Mouse (Mus musculus) B cell, adult 2 months (primary cell): ENCODE measurements around the gene Npepps.
"Not testable (repeated sequence)": the region's sequence is repeated elsewhere in the genome, so short reads cannot be mapped to it uniquely, and the experiment has no call there.

Experiments
- DNase-seq, 2 experiments: peaks; one replicate each; pipeline ENCODE4 v3.0.0; 2022

Gene Npepps

DNA sequence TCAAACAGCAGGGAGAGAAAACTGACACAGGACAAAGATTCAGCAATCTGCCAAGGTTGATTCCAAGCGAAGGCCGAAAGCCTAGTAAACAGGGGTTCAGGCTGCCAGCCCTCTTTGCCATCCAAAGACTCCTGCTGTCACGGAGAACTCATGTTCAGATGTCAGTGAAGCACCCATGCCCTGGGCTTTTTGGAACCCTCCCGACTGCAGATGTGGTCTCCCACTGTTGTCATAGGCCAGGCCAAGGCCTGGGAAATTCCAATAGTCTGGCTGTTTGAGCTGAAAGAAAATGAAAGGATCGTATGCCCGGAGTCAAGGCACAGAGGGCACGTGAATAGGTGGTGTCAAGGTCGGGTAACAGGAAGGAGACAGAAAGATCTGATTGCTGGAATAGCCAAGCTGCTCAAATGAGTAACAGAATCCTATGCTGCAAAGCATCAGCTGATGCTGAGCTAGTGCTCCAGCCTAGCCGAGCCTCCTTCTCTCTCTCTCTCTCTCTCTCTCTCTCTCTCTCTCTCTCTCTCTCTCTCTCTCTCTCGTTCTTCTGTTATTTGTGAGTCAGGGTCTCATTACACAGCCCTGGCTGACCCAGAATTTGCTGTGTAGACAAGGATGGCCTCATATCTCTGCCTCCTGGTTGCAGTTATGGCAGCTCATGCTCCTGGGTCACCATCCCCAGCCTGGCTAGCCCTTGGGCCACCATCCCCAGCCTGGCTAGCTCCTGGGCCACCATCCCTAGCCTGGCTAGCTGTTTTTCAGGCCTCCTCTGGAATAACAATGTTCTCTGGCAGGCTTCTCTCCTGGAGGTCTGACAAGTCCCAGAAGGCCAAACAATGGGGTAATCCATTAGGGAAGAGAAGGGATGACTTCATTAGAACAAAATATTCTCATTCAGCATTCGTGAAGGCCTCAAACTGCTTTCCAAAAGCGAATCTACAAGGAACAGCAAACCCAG is 9.1 kb upstream of the Npepps start:
- no peak for DNase-seq

DNA sequence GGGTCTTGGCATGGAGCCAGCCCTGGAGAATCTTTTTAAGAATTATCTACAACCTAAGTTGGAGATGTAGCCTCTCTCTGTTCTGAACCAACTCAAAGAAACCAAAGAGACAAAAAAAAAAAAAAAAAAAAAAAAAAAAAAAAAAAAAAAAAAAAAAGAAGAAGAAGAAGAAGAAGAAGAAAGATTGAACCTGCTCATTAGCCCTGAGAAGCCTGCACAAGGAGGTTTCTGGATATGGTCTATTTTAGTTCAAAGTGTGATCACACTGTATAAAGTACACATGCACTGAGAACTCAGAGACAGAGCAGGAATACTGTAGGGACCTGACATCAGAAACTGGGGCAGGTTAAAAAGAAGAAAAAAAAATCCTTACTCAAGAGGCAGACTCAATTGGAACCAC is 7.2 kb upstream of the Npepps start:
- DNase-seq: no peak

DNA sequence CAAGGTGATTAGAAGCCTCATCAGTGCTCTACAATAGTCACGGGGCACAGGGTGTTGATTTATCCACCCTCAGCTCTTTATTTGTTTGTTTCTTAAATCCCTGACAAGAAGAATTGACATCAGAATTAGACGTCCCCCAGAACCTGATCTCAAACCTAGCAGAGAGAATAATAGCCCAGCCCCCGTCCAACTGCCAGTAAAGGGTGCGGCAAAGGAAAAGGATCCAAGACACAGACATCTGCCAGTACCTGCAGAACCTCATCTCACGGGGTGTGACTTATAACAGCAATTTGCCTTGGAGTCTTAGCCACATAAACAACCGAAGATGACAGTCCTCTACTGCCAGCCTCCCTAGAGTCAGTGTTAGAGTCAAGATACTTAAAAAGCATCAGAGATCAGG is 6.5 kb upstream of the Npepps start:
- DNase-seq: no peak

DNA sequence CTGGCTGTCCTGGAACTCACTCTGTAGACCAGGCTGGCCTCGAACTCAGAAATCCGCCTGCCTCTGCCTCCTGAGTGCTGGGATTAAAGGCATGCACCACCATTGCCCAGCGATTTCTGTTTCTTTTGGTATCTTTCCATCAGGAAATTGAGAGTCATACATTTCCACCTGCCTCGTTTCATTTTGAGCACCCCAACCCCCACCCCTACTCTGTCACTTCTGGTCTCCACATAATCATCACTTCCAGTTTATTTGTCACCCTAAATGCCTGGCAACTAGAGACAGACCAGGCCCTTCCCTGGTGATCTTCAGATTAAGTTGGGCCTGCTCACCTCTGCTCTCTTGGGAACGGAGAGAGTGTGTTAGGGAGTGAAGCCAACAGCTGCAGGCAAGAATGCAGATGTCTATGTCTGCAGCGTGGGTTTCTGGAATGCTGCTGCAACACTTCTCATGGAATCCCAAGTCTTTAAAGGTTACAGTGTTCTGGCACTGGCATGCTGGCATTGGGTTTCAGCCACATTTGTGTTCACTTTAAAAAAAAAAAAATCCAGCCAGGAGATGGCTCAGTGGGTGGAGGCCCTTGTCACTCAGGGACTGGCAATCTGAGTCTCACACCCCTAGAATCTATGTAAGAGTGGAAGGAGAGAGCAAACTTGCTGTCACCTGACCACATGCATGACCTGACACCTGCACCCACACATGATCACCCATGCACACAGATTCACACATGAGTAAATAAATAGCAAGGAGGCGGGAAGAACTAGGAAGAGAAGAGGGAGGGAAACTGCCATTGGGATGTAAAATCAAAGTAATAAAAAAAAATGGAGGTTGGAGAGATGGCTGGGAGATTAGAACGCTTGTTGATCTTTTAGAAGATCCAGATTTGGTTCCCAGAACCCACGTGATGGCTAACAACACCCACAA is 5.7 kb upstream of the Npepps start:
- DNase-seq: no peak

DNA sequence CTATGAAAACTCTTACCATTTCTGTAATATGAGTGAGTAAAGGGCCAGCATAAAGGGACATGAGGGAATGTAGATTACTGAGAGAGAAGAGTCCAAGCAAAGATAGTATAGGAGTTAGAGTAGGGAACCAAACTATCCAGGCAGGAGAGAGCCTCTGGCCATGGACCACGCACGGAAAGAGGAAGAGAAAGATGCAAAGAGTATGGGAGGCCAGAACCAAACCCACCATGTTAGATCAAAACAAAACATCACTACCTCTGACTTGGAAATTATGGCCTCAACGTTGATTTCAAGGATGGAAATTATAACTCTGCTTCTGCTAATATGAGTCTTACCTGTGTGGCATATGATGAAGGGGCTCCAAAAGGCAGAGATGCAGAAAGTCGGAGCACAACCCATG is 4.4 kb upstream of the Npepps start:
- DNase-seq: no peak

DNA sequence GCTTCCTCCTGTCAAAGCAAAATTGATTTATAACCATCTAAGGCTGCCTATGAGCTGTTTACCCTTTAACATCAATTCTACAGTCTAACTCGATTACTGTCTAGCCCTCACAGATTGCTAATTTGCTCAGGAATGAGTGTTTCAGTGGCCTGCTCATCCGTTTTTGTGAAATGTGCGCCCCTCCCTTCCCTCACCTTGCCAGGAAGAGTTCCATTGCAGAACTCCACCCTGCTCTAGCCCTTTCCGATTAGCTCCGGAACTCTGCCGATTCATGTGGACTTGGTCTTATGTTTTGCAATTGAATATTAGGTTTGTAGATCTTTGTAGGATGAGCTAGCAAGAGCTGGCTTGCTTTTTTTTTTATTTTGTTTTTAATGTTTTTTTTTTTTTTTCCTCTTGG is 1.7 kb upstream of the Npepps start:
- DNase-seq: no peak

DNA sequence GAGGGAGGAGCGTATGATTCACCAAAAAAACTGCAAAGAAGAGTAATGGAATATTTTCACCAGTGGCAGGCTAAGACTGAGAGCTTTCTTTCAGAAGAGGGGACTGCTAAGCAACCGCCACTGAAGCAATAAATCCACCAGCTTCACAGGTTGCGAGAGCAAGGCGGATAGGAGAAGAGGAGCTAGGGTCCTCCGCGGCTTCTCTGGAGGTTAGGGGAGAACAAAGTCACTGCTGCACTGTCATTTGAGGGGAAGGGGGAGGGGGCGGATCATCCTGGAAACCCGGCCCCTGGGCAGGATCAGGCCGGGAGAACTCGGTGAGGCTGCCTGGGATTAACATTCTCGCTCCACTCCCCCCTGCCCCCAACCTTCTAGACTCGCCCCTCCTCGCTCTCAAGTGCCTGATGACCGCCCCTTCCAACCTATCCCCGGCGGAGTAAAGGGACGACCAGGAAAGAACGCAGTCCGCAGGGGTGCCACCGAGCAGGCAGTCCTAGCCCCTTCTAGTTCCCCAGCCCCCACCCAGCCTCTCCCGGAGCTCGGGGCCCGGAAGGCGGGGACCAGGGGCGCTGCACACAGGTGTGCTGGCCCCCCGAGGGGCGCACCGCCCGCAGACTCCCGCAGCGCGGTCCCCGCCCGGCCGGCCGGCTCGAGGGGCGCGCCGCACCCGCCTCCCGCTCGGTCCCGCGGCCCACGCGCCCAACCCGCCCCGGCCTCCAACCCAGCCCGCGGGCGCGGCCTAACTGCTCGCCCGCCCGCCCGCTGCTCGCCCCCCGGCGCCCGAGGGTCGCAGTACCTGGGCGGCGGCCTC is 828 bp downstream of the Npepps start:
- peak in 1 of 2 experiments; percentile 45 for DNase-seq

DNA sequence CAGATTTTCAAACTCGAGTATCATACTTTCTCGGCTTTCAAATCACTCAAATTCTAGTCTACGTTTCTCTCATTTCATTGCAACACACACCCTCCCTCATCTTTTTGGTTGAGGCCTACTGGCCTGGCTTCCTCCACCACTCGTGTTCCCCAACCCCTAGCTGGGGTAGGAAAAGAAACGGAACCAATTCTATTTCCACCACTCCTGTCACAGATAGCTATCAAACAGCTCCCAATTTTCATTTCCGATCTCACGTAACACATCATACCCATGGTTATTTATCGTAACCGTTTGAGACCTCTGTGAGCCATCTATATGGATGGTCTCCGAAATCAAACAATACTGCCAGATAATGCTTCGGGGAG is 1.4 kb downstream of the Npepps start:
- DNase-seq: no peak

DNA sequence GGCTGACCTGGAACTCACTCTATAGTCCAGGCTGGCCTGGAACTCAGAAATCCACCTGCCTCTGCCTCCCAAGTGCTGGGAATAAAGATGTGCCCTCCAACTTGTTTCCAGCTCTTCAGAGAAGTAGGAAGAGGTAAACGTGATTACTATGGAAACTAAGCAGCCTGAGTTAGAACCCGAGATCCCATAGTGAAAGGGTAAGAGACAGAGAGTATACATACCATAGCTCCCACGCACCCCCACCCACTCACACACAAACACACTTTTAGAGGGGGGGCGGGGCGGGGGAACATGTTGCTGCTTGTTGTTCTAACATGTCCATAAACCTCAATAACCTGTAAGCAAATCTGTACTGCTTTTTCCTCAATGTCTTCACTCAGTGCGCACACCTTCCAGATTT is 2.0 kb downstream of the Npepps start:
- no peak for DNase-seq

DNA sequence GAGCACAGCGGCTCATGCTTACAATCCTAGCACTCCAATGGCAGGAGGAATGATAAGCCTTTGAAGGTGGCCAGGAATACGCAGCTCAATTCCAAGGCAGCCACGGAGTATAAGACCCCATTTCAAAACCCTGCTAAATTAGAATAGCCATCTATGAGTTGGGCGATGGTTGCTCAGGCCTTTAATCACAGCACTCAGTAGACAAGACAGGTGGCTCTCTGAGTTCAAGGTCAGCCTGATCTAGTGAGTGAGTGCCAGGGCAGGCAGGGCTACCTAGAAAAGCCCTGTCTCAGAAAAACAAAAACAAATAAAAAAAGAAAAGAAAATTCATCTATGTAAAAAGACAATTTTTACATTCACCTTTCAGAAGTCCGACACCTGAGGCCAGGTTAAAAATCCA is 3.3 kb downstream of the Npepps start:
- no peak for DNase-seq

DNA sequence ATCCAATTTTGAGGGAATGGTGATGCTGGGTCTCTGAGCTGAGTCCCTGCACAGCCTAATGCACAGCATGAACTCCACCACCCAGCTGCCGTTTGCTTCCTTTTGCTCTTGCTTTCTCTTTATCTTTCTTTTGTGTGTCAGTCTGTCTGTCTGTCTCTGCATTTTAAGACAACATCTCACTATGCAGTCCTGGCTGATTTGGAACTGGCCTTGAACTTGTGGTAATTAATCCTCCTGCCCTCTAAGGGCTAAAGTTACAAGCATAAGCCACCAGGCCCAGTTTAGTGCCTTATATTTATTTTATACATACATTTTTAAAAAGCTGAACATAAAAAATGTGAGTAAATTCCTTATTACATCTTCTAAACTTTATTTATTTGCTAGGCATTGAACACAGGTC is 4.4 kb downstream of the Npepps start:
- no peak for DNase-seq

DNA sequence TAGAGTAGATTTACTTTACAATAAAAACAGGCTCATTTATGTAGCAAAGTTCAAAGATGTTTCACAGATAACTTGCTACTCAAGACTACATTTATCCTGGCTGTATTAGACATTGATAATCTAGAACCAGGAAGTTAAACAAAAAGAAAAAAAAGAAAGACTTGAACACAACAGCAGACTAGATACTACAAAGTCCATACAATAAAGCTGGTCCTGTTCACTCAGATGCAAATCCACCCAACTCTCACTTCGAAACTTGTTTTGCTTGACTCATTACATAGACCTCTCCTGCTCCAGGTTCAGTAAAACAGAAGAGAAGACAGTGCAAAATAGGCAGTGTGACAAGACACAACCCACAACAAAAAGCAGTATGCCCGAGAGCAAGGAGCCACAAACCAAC is 5.1 kb downstream of the Npepps start:
- DNase-seq: no peak

DNA sequence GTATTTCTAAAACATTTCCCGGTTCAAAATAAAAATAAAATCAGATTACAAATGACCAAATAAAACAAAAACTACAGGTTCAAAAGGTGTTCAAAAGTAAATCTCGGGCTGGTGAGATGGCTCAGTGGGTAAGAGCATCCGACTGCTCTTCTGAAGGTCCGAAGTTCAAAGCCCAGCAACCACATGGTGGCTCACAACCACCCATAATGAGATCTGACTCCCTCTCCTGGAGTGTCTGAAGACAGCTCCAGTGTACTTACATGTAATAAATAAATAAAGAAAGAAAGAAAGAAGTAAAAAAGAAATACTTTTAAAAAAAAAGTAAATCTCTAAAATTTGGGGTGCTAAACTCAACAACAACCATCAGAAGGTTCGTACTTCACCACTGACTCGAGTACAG is 5.5 kb downstream of the Npepps start:
- not testable (repeated sequence) for DNase-seq

DNA sequence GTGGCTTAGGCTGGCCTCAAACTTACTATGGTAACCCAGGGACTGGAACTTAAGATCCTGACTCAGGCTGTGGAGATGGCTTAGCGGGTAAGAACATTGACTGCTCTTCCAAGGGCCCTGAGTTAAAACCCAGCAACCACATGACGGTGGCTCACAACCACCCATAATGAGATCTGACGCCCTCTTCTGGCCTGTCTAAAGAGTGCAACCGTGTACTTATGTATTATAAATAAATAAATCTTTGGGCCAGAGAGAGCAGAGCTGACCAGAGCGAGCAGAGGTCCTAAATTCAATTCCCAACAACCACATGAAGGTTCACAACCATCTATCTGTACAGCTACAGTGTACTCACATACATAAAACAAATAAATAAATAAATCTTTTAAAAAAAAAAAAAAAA is 6.8 kb downstream of the Npepps start:
- DNase-seq: peak; percentile 36 to 43

DNA sequence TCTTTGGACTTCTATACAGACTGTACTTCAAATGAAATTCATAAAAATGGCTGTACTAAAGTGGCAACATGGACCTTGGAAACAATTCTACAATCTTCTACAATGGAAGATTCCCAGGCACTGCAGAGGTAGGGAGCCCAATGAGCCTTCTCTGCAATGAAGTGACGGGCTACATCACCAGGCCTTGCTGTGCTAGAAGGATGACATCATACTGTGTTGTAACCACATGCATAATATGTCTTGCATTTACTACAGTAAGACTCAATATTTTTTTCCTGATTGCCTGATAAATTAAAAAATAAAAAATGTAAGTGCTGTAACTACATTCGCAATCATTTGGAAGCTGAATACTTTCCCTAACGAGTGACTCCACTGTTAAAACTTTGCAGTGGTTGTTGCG is 7.6 kb downstream of the Npepps start:
- DNase-seq: no peak

DNA sequence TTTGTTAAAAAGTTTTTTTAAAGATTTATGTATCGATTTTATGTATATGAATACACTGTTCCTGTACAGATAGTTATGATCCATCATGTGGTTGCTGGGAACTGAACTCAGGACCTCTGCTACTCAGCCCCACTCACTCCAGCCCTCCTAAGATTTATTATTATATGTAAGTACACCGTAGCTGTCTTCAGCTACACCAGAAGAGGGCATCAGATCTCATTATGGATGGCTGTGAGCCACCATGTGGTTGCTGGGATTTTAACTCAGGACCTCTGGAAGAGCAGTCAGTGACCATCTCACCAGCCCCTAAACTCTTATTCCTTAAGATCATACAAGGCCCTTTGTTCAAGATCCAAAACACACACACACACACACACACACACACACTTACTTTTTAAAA is 10.4 kb downstream of the Npepps start:
- not testable (repeated sequence) for DNase-seq

DNA sequence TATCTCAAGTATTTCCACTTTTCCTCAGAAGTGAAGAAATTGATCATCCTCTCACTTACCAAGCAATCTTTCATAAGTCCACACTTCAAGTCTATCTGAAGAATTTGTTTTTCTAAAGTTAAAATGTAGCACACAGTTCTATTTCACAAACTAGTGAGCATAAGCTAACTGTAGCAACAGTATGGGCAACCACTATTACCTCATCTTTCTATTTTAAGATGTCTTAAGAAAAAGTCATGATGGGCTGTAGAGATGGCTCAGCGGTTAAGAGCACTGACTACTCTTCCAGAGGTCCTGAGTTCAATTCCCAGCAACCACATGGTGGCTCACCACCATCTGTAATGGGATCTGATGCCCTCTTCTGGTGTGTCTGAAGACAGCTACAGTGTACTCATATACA is 13.9 kb downstream of the Npepps start:
- DNase-seq: not testable (repeated sequence)

DNA sequence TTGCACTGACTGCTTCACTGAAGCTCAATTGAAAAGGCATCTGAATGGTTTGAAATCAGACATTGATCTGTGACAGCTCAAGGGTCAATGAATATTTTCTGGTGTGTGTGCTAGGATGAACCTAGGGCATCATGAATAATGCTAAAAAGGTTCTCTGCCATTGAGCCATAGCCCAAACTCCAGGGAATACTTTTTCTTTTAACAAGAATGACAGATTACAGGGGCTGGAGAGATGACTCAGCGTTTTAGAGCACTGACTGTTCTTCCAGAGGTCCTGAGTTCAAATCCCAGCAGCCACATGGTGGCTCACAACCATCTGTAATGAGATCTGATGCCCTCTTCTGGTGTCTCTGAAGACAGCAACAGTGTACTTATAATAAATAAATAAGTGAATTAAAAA is 30.8 kb downstream of the Npepps start:
- not testable (repeated sequence) for DNase-seq

DNA sequence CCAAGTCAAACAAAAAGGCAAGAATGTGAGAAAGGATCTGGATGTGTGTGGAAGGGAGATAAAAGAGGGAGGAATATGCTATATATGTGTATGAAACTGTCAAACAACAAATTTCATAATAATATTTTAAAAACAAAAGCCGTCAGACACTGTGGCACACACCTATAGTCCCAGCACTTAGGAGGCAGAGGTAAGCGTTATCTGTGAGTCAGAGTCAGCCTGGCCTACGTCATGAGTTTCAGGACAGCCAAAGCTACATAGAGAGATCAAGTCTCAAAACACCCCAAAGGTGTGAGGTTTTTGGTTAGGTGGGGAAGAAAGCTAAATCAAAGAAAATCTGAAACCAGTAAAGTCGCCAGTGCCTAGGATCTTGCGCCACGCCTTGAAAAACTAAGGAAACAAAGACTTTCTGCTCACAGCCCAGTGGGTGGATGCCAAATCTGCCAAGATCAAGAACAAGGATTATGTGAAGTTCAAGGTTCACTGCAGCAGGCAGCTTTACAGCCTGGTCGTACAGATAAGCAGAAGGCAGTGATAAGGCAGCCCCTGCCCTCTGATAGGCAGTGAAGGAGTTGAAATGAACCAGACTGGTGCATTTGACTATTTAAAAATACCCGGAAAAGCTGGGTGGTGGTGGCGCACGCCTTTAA is 33.8 kb downstream of the Npepps start:
- no peak for DNase-seq

DNA sequence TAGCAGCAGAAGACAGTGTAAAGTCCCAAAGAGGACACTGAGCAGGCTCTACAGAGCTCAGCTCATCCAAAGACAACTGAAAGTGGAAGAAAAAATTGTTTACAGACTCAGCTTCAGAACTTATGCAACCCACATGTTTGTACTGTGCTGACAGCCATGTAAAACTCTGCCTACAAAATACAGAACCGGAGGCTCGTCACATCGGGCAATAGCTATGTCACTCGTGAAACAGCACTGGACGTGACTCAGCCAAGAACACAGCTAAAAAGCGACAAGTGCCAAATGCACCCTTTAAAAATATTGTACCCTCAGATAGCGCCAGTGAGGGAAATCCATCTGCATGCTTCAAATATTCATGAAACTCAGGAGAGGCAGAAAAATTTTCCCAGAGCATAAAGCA is 39.1 kb downstream of the Npepps start:
- DNase-seq: no peak

DNA sequence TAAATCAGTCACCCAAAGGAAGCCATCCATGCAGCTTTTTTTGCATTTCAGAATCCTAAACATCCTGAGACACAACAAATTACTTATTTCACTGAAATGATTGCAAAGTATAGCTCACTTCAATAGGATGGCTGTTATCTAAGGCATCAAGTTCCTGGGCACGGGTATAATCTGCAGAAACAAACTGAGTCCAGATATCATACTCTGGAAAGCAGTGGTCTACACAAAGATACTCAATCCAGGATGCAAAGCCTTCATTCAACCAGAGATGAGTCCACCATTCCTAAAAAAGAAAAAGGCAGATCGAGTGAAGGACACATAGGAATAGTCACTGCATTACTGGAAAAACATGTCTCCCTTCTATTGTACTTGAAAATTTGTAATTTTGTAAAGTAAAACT is 42.5 kb downstream of the Npepps start:
- DNase-seq: no peak

DNA sequence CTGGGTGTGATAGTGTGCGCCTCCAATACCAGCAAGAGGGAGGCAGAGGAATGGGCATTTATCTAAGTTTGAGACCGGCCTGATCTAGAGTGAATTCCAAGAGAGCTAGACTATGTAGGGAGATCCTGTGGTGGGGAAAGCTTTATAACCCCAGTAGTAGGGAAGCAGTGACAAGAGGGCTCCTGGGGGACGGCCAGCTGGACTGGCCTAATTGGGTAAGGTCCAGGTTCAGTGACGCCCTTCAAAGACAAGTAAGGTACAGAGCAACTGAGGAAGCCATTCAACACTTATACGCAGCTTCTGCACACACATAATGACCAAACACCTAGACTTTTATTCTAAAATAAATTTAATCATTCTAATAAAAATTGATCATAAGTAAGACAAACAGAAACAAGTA is 48.0 kb downstream of the Npepps start:
- DNase-seq: no peak

DNA sequence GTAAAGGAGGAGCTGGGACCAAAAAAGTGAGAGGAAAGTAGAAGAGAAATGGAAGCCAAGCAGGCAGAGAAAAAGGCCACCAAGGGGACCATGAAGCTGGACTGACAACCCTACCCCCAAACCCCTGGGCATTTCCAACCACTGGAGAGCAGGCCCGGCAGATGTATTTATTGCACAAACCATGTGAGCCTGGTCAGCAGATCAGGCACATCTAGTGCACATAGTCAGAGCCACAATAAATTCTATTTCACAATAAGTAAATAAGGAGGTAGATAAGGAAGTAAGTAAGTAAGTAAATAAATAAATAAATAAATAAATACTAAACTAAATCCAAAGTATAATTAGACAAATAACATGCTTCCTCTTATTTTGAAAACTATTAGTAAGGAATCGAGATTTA is 51.0 kb downstream of the Npepps start:
- DNase-seq: no peak
